Mouse (Mus musculus): ENCODE data around the gene Otub2. TPM values are rescaled to one million over a fixed set of nuclear protein-coding genes. Genes with fewer than 3 reads are reported as not detected.
A peak's percentile ranks its signal among the peaks of the same experiment; 100 is the strongest.

The Otub2 gene
- polyA plus RNA-seq, 1 experiment from 2014 or later = 20.6 TPM

- Histone ChIP-seq H3K4me1 (no peaks in the 10 kb centered on the region), H3K9me3 (no peaks in the 10 kb centered on the region), H3K4me3 (no peak overlapping the region), H3K4me2 (replicated peaks) (no peak overlapping the region), H3K36me3 (no peaks in the 10 kb centered on the region), H3K27me3 (replicated peaks) (no peaks in the 10 kb centered on the region), H3K27ac (no peak overlapping the region), H3K9ac (no peak overlapping the region)
- no peak for ATAC-seq (ENCODE audit: low FRiP score, low read depth)
- WGBS = 72% methylated on average over 5 of the region's 5 CpGs
Measured at GRCm38 (mm10) chr12:103376124-103376523, 12.4 kb upstream of the Otub2 start.

- WGBS = 74% methylated on average over 4 of the region's 4 CpGs
- H3K4me1 ChIP-seq = no peaks in the 10 kb centered on the region
- no peaks in the 10 kb centered on the region for H3K27me3 ChIP-seq (replicated peaks)
- H3K4me3 ChIP-seq = no peak overlapping the region
- no peak overlapping the region for H3K4me2 ChIP-seq (replicated peaks)
- no peak overlapping the region for H3K9ac ChIP-seq
- no peaks in the 10 kb centered on the region for H3K36me3 ChIP-seq
- no peak for ATAC-seq (ENCODE audit: low FRiP score, low read depth)
- H3K9me3 ChIP-seq = no peaks in the 10 kb centered on the region
- no peak overlapping the region for H3K27ac ChIP-seq
Measured at GRCm38 (mm10) chr12:103376774-103377173, 11.7 kb upstream of the Otub2 start.

- WGBS = 84% methylated on average over 4 of the region's 4 CpGs
- no peak overlapping the region for H3K4me3 ChIP-seq
- no peak overlapping the region for H3K27ac ChIP-seq
- H3K9me3 ChIP-seq = no peaks in the 10 kb centered on the region
- no peaks in the 10 kb centered on the region for H3K27me3 ChIP-seq (replicated peaks)
- no peak overlapping the region for H3K4me2 ChIP-seq (replicated peaks)
- no peak overlapping the region for H3K9ac ChIP-seq
- ATAC-seq (ENCODE audit: low FRiP score, low read depth) = no peak
- H3K36me3 ChIP-seq = no peaks in the 10 kb centered on the region
- no peaks in the 10 kb centered on the region for H3K4me1 ChIP-seq
Measured at GRCm38 (mm10) chr12:103380226-103380625, 8.3 kb upstream of the Otub2 start.

- H3K27ac ChIP-seq = no peak overlapping the region
- H3K9ac ChIP-seq = peak overlapping the region; percentile 90
- peak overlapping the region; percentile 84 for H3K4me2 ChIP-seq (replicated peaks)
- H3K4me3 ChIP-seq = peak overlapping the region; percentile 81
- peaks cover 14% of the 10 kb centered on the region for H3K4me1 ChIP-seq
- no peaks in the 10 kb centered on the region for H3K27me3 ChIP-seq (replicated peaks)
- WGBS = 74% methylated on average over 2 of the region's 2 CpGs
- ATAC-seq (ENCODE audit: low FRiP score, low read depth) = no peak
- H3K9me3 ChIP-seq = no peaks in the 10 kb centered on the region
- H3K36me3 ChIP-seq = peaks cover 5% of the 10 kb centered on the region; the same call in 1 of the 2 replicates
Measured at GRCm38 (mm10) chr12:103389348-103389727, 856 bp downstream of the Otub2 start.

GRCm38 (mm10) chr12:103389982-103390381 is 1.5 kb downstream of the Otub2 start:
- H3K9ac ChIP-seq = no peak overlapping the region
- no peak for ATAC-seq (ENCODE audit: low FRiP score, low read depth)
- no peak overlapping the region for H3K4me3 ChIP-seq
- peaks cover 5% of the 10 kb centered on the region; the same call in 1 of the 2 replicates for H3K36me3 ChIP-seq
- H3K27me3 ChIP-seq (replicated peaks) = no peaks in the 10 kb centered on the region
- H3K9me3 ChIP-seq = no peaks in the 10 kb centered on the region
- H3K27ac ChIP-seq = no peak overlapping the region
- H3K4me2 ChIP-seq (replicated peaks) = peak overlapping the region; percentile 84; the same call in 1 of the 2 replicates
- 88% methylated on average over 4 of the region's 4 CpGs for WGBS
- H3K4me1 ChIP-seq = peaks cover 14% of the 10 kb centered on the region

GRCm38 (mm10) chr12:103391098-103391497 is 2.6 kb downstream of the Otub2 start:
- H3K4me1 ChIP-seq = peaks cover 14% of the 10 kb centered on the region
- no peak overlapping the region for H3K4me3 ChIP-seq
- H3K36me3 ChIP-seq = peaks cover 5% of the 10 kb centered on the region; the same call in 1 of the 2 replicates
- H3K27me3 ChIP-seq (replicated peaks) = no peaks in the 10 kb centered on the region
- WGBS = 89% methylated on average over 7 of the region's 7 CpGs
- no peak overlapping the region for H3K27ac ChIP-seq
- ATAC-seq (ENCODE audit: low FRiP score, low read depth) = no peak
- no peak overlapping the region for H3K9ac ChIP-seq
- no peak overlapping the region for H3K4me2 ChIP-seq (replicated peaks)
- H3K9me3 ChIP-seq = no peaks in the 10 kb centered on the region

GRCm38 (mm10) chr12:103393528-103393927 is 5.0 kb downstream of the Otub2 start:
- no peak overlapping the region for H3K4me3 ChIP-seq
- H3K27me3 ChIP-seq (replicated peaks) = no peaks in the 10 kb centered on the region
- H3K27ac ChIP-seq = no peak overlapping the region
- H3K36me3 ChIP-seq = peaks cover 5% of the 10 kb centered on the region; the same call in 1 of the 2 replicates
- H3K9ac ChIP-seq = no peak overlapping the region
- no peaks in the 10 kb centered on the region for H3K9me3 ChIP-seq
- H3K4me2 ChIP-seq (replicated peaks) = no peak overlapping the region
- no peak for ATAC-seq (ENCODE audit: low FRiP score, low read depth)
- 59% methylated on average over 6 of the region's 6 CpGs for WGBS
- H3K4me1 ChIP-seq = peaks cover 14% of the 10 kb centered on the region

- WGBS = 83% methylated on average over 12 of the region's 12 CpGs
- no peaks in the 10 kb centered on the region for H3K4me1 ChIP-seq
- peaks cover 5% of the 10 kb centered on the region; the same call in 1 of the 2 replicates for H3K36me3 ChIP-seq
Measured at GRCm38 (mm10) chr12:103395486-103396275, 7.2 kb downstream of the Otub2 start.

GRCm38 (mm10) chr12:103396751-103397150 is 8.3 kb downstream of the Otub2 start:
- no peak for ATAC-seq (ENCODE audit: low FRiP score, low read depth)
- Histone ChIP-seq H3K27me3 (replicated peaks) (no peaks in the 10 kb centered on the region), H3K27ac (no peak overlapping the region), H3K4me1 (no peaks in the 10 kb centered on the region), H3K9me3 (no peaks in the 10 kb centered on the region), H3K4me2 (replicated peaks) (no peak overlapping the region), H3K9ac (no peak overlapping the region), H3K4me3 (no peak overlapping the region), H3K36me3 (peaks cover 9% of the 10 kb centered on the region)
- WGBS = 86% methylated on average over 7 of the region's 7 CpGs

More at GRCm38 (mm10) chr12:103395486-103396275, 7.2 kb downstream of the Otub2 start:
- H3K4me3 ChIP-seq = no peak overlapping the region
- H3K9me3 ChIP-seq = no peaks in the 10 kb centered on the region
- H3K27ac ChIP-seq = no peak overlapping the region
- ATAC-seq (ENCODE audit: low FRiP score, low read depth) = no peak
- H3K9ac ChIP-seq = no peak overlapping the region
- no peak overlapping the region for H3K4me2 ChIP-seq (replicated peaks)
- H3K27me3 ChIP-seq (replicated peaks) = no peaks in the 10 kb centered on the region

- 89% methylated on average over 18 of the region's 18 CpGs for WGBS
- Histone ChIP-seq H3K27ac (no peak overlapping the region), H3K9ac (no peak overlapping the region), H3K36me3 (peaks cover 68% of the 10 kb centered on the region), H3K27me3 (replicated peaks) (no peaks in the 10 kb centered on the region), H3K9me3 (no peaks in the 10 kb centered on the region), H3K4me3 (no peak overlapping the region), H3K4me2 (replicated peaks) (no peak overlapping the region), H3K4me1 (no peaks in the 10 kb centered on the region)
- no peak for ATAC-seq (ENCODE audit: low FRiP score, low read depth)
Measured at GRCm38 (mm10) chr12:103404131-103404530, 15.6 kb downstream of the Otub2 start.

- no peak within 1 kb of the TSS for H3K27ac ChIP-seq
- no peak for ATAC-seq (ENCODE audit: low FRiP score, low read depth)
- H3K9ac ChIP-seq = no peak within 1 kb of the TSS
- H3K4me1 ChIP-seq = no peaks in the 10 kb centered on the region
- H3K4me2 ChIP-seq (replicated peaks) = no peak within 1 kb of the TSS
- WGBS = 94% methylated on average over 4 of the region's 4 CpGs
- H3K4me3 ChIP-seq = no peak within 1 kb of the TSS
- peaks cover 94% of the 10 kb centered on the region for H3K36me3 ChIP-seq
- H3K9me3 ChIP-seq = no peaks in the 10 kb centered on the region
- no peaks in the 10 kb centered on the region for H3K27me3 ChIP-seq (replicated peaks)
Measured at GRCm38 (mm10) chr12:103407720-103408119, 19.2 kb downstream of the Otub2 start, which contains the start of gene 9330161L09Rik. Gene 9330161L09Rik (minus strand): TSS chr12:103407820.

- no peak overlapping the region for H3K9ac ChIP-seq
- H3K9me3 ChIP-seq = no peaks in the 10 kb centered on the region
- ATAC-seq (ENCODE audit: low FRiP score, low read depth) = no peak
- H3K4me3 ChIP-seq = no peak overlapping the region
- no peaks in the 10 kb centered on the region for H3K27me3 ChIP-seq (replicated peaks)
- H3K36me3 ChIP-seq = peaks cover 94% of the 10 kb centered on the region
- H3K4me2 ChIP-seq (replicated peaks) = no peak overlapping the region
- 95% methylated on average over 10 of the region's 10 CpGs for WGBS
- H3K4me1 ChIP-seq = no peaks in the 10 kb centered on the region
- no peak overlapping the region for H3K27ac ChIP-seq
Measured at GRCm38 (mm10) chr12:103408144-103408543, 19.7 kb downstream of the Otub2 start.
